Mouse (Mus musculus) heart, postnatal 10 days (tissue): Measurements from ENCODE around the gene Ndufv1. TPM values are rescaled to one million over a fixed set of nuclear protein-coding genes. Genes with fewer than 3 reads are reported as not detected.

Experiments used
- DNase-seq, 2 experiments: peaks; one replicate each; pipeline ENCODE4 v3.0.0; 2021
- intact Hi-C: fragments of 180-260 bp; cut with DNase I; formaldehyde crosslinking; loops from one replicate; pipeline ENCODE4 v1.15.1; 2025
- total RNA-seq, 2 experiments: library from RNA; stranded (reverse); gene quantifications; 2 replicates each; pipeline ENCODE4 v1.2.3; 2021

Gene Ndufv1
- total RNA-seq, 2 experiments from 2014 or later, result 960 to 987 TPM

GRCm38 (mm10) chr19:4005971-4006370, 6.6 kb downstream of the Ndufv1 start:
- intact Hi-C loops, result no loop called here
- DNase-seq, result no peak

GRCm38 (mm10) chr19:4005091-4005490, 7.5 kb downstream of the Ndufv1 start:
- DNase-seq, result no peak
- intact Hi-C loops, result no loop called here

GRCm38 (mm10) chr19:4004331-4004730, 8.3 kb downstream of the Ndufv1 start:
- no peak for DNase-seq
- intact Hi-C loops, result no loop called here

GRCm38 (mm10) chr19:4003641-4004040, 9.0 kb downstream of the Ndufv1 start:
- intact Hi-C loops, result no loop called here

GRCm38 (mm10) chr19:4003112-4003511, 9.5 kb downstream of the Ndufv1 start, which contains the start of gene Doc2g:
TSS of gene Doc2g (plus strand) at chr19:4003313.
- peak; percentile 43 to 64 for DNase-seq
- intact Hi-C loops, result no loop called here

More at GRCm38 (mm10) chr19:4003641-4004040, 9.0 kb downstream of the Ndufv1 start:
- DNase-seq, result no peak

- intact Hi-C loops, result no loop called here
- no peak for DNase-seq
Observed at GRCm38 (mm10) chr19:4001752-4002151, 10.9 kb downstream of the Ndufv1 start.

- intact Hi-C loops, result no loop called here
- DNase-seq, result no peak
Observed at GRCm38 (mm10) chr19:4000949-4001525, 11.6 kb downstream of the Ndufv1 start.

GRCm38 (mm10) chr19:4000119-4000900, 12.3 kb downstream of the Ndufv1 start, which contains the start of the genes Nudt8 and Gm49405:
TSS of gene Nudt8 (plus strand) at chr19:4000580.
TSS of gene Gm49405 (plus strand) at chr19:4000626.
- intact Hi-C loops, result no loop called here
- DNase-seq, result peak; percentile 98

- intact Hi-C loops, result no loop called here
Observed at GRCm38 (mm10) chr19:3999121-3999730, 13.4 kb downstream of the Ndufv1 start.

GRCm38 (mm10) chr19:3998335-3998734, 14.3 kb downstream of the Ndufv1 start:
- DNase-seq, result no peak
- intact Hi-C loops, result no loop called here

More at GRCm38 (mm10) chr19:3999121-3999730, 13.4 kb downstream of the Ndufv1 start:
- no peak for DNase-seq

GRCm38 (mm10) chr19:3997231-3997630, 15.4 kb downstream of the Ndufv1 start:
- DNase-seq, result no peak
- intact Hi-C loops, result no loop called here

- intact Hi-C loops, result no loop called here
- no peak for DNase-seq
Observed at GRCm38 (mm10) chr19:3996747-3997146, 15.9 kb downstream of the Ndufv1 start.

GRCm38 (mm10) chr19:3996106-3996505, 16.5 kb downstream of the Ndufv1 start:
- DNase-seq, result no peak
- intact Hi-C loops, result no loop called here

GRCm38 (mm10) chr19:3995505-3995904, 17.1 kb downstream of the Ndufv1 start:
- intact Hi-C loops, result no loop called here
- DNase-seq, result no peak

- no peak for DNase-seq
- intact Hi-C loops, result no loop called here
Observed at GRCm38 (mm10) chr19:3994932-3995331, 17.7 kb downstream of the Ndufv1 start.

- intact Hi-C loops, result no loop called here
- no peak for DNase-seq
Observed at GRCm38 (mm10) chr19:3992416-3992815, 20.2 kb downstream of the Ndufv1 start, which contains the start of gene Tbx10. TSS of gene Tbx10 (plus strand) at chr19:3992752.

GRCm38 (mm10) chr19:3991966-3992365, 20.6 kb downstream of the Ndufv1 start:
- no peak for DNase-seq
- intact Hi-C loops, result no loop called here

- intact Hi-C loops, result no loop called here
- DNase-seq, result no peak
Observed at GRCm38 (mm10) chr19:3991562-3991961, 21.0 kb downstream of the Ndufv1 start.

GRCm38 (mm10) chr19:3990804-3991203, 21.8 kb downstream of the Ndufv1 start:
- intact Hi-C loops, result no loop called here
- no peak for DNase-seq

GRCm38 (mm10) chr19:3988750-3989149, 23.9 kb downstream of the Ndufv1 start:
- DNase-seq, result no peak
- intact Hi-C loops, result no loop called here

GRCm38 (mm10) chr19:3988066-3988465, 24.5 kb downstream of the Ndufv1 start:
- intact Hi-C loops, result no loop called here
- no peak for DNase-seq
